Mouse (Mus musculus) cerebellum, postnatal 14 days (tissue): ENCODE measurements at regions not wholly inside any gene's neighbourhood (a gene's known extent, or its start where the extent isn't known, plus 50 kb on each side); places are given as distances from the start of the nearest gene placed in this dataset.
A peak's percentile ranks its signal among the peaks of the same experiment; 100 is the strongest.

Experiments used
- DNase-seq, 2 experiments: peaks; one replicate each; pipeline ENCODE4 v3.0.0; 2021; ENCODE audit warnings: mixed read lengths in 2 of 2

- DNase-seq: peak; percentile 24 to 52
These were observed 391.1 kb upstream of the Id4 start for GRCm38 (mm10) chr13:47869670-47870532.

DNA sequence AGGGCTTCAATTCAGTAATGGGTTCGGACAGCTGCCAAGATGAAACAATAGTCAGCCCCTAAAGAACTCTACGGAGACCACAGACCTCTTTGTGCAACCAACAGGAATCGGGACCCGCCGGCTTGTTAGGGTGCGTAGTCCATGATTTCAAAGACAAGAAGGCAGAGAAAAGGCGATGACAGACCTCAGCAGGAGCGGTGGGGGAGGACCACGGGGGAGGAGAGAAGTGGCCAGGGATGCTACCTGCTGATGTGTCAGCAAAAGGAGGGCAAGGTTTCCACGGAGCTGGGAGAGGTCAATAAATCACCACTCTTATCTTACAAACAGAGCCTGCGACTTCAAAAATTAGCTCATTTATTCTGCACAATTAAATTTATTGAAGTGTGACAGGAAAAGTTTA, 388.4 kb upstream of the Id4 start:
- DNase-seq: no peak

DNA sequence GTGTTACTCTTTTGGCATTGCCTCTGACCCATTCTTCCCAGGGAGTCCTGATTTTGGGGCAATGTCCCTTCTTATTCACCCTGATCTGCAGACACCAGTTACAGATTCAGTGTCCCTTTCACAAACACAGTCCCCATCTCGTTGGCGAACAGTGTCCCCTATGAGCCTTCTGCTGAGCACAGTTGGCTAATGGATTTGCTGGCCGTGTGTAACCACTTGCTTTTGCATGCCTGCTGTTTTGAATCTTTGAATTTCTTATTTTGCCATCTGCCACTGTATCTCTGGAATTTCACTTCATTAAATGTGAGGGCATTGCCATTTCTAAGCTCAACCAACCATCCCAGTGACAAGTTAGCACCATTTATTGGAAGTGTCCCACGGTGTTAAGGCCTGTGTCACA, 368.5 kb upstream of the Id4 start:
- peak; percentile 22 to 48 for DNase-seq

- no peak for DNase-seq
These were observed 366.7 kb upstream of the Id4 start for GRCm38 (mm10) chr13:47894331-47894730.

DNA sequence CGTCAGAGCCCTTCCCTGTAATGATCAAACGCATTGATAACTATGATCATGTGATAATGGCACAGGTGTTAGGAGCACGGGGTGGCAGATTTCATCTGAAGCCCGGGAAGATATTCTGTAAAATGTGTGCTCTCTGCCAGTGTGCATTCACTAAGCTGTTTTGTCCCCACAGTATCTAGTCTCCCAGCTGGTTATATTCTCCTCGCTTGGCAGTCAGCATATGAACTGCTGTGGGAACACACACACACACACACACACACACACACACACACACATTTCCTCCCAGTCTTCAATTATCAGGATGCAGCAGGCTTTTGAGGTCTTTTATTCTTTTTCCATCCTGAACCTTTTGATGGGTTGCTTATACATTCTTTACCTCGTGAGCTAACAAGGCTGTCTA, 365.8 kb upstream of the Id4 start:
- DNase-seq: peak; percentile 22 to 27

DNA sequence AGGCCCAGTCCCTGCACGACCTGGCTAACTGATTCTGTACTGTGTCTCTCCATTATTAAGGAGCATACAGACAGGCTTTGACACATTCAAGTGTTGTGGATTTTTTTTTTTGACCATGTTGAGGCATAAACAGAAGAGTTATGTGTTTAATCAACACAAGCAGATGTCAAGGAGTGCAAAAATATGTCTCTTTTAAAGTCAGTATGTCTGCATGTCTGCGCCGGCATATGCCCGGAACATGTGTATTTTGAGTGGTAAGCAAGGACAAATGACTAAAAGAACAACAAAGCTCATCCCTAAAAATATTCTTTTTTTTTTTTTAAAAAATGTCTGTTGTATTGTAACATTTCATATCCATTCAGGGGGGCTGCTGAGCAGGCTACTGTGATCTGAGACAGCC, 364.4 kb upstream of the Id4 start:
- DNase-seq: no peak

- peak; percentile 31 to 55 for DNase-seq
These were observed 351.0 kb upstream of the Id4 start for GRCm38 (mm10) chr13:47909851-47910530.

DNA sequence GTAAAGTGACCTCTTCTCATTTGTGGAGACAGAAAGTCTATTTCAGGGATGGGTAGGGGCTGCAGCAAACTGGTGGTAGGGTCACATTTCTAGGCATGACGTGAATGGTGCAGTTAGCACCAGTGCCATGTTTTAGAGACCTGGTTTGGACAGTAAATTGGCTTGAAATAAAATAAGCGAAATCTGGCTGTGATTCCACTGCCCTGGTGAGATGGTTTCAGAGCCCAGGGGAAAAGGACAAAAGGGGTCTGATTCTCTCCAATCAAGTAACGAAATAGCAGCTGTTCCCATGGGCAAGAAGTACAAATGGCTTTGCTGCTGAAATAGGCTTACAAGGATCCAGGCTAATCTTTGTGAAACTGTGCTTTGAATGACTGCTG, 350.5 kb upstream of the Id4 start:
- DNase-seq: no peak

DNA sequence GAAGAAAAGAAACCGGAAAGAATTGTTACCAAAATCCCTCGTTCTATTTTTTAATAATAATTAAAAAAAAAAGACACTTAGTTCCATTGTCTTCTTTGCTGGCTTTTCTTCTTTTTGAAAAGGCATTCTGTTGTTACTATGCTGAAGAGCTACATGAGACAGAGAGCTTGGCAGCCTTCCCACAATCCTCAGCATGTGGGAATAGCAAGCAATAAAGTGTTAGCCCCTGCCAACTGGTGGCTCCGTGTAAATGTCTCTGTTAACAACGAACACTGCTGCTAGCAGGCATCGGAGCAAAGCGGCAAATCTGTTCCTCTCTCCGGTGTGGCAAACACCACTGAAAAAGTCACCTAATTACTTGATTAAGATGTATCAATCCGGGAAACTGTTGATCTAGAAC, 344.6 kb upstream of the Id4 start:
- peak; percentile 93 to 96 for DNase-seq

- no peak for DNase-seq
These were observed 343.7 kb upstream of the Id4 start for GRCm38 (mm10) chr13:47917370-47917769.

GRCm38 (mm10) chr13:47921044-47921443, 340.0 kb upstream of the Id4 start:
- no peak for DNase-seq

GRCm38 (mm10) chr13:47940696-47941095, 320.3 kb upstream of the Id4 start:
- DNase-seq: peak in 1 of 2 experiments; percentile 22

GRCm38 (mm10) chr13:47942368-47942787, 318.6 kb upstream of the Id4 start:
- DNase-seq: peak; percentile 43 to 46

DNA sequence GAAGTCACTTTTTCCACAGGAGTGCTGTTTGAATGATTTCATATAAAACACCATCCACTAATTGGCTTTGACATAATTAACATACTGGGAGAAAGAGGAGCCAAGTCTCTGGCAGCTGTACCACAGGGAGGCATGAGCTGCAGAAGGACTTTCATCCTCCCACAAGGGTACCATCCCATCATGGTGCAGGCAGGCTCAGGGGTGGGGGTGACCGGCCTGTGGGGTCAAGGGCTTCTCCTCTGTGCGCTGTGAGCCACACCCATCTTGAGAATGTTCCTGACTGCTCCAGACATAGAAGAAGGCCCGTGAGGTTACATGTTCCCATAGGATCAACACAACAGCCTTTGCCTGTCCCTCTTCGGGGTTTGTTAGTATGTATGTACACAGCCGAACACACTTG, 317.4 kb upstream of the Id4 start:
- peak in 1 of 2 experiments; percentile 11 for DNase-seq

DNA sequence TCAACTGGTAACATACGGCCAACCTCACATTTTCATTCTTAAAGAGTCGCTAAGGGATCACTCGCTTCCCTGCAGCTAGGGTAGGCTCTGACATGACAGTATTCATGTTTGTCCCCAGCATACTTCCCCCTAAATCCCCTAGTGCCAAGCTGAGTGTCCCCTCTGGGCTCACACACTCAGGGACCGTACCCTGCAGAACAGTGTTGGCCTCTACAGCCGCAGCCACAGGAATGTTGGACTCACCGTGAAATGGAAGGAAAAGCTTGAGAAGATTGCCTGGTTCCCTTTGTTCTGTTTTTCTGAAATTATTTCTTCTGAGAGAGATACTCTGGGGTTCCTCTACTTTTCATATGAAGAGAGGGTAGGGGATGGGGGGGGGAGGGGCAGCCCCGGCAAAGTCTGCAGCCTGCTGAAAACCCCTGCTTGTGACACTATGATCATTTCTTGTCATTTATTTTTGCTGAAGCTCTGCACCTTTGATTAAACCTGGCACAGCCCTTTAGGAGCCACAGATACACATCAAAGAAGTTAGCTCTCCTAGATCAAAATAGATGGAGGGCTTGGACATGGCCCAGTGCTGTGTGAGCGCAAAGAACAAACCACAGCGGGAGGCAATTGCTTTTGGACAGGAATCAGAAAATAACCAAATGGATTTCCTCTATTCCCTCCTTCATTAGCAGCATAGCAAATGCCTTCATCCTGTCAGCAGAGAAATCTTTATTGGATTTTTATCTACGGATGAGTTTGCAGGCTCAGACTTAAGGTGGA, 312.7 kb upstream of the Id4 start:
- peak; percentile 77 to 81 for DNase-seq

DNA sequence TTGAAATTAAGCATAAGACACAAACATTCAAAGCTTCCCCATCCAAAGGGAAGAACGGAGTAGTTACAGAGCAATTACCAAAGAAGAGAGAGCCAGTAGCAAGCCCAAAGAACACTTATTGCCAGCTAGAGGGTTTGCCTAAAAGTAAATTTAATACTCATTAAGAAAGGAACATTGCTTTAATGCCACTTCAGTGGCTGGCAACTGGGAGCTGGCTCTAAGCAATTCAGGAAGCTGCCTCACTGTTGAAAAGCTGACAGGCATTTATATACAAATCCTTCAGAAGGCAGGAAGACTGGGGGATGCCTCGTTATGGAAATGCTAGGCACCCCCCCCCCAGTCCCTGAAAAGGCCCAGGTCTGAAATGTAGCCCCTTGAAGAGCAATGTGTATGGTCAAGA, 310.6 kb upstream of the Id4 start:
- no peak for DNase-seq

- DNase-seq: no peak
These were observed 310.0 kb upstream of the Id4 start for GRCm38 (mm10) chr13:47951043-47951442.

- DNase-seq: no peak
These were observed 308.1 kb upstream of the Id4 start for GRCm38 (mm10) chr13:47952946-47953345.

GRCm38 (mm10) chr13:47953776-47954175, 307.3 kb upstream of the Id4 start:
- no peak for DNase-seq

DNA sequence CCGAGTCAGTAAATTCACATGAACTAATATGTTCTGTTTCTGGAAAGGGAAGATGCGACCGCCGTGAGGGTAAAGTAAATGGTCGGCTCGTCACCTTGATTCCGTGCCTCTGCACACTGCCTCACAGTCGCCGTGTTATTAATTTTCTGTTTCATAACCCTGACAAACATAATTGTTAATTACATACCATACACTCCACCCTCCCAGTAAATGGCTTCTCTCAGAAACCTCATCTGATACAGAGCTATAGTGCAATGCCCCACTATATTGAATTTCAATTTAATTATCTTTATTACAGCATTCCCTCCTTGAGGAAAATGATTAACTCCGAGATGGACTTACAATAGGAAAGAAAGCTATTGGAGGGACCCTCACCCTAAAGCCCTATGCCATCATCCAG, 305.5 kb upstream of the Id4 start:
- DNase-seq: no peak

GRCm38 (mm10) chr13:47957662-47958061, 303.4 kb upstream of the Id4 start:
- DNase-seq: no peak

DNA sequence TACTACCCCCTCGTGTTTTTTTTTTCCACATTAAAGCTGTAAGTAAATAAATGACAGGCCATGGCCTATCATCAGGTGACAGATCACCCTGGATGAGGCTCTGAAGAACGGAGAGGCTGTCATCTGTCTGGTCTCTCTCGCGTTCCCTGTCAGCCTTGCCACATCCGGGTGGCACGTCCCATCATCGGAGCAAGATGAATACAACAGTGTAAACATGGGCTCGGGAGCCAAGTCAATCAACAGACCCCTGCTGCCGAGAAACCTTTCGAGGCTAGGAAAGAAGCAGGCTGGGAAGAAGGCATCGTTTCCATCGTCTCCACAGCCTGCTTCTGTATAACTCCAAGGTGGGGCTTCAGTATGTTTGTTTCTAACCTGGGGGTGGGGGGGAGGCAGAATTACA, 286.8 kb upstream of the Id4 start:
- DNase-seq: peak in 1 of 2 experiments; percentile 15

- DNase-seq: peak; percentile 38
These were observed 286.1 kb upstream of the Id4 start for GRCm38 (mm10) chr13:47974756-47975515.
